Mouse (Mus musculus) MEL (cell line): ENCODE measurements around the gene Rbfox2. TPM values are rescaled to one million over a fixed set of nuclear protein-coding genes. Genes with fewer than 3 reads are reported as not detected.

Experiments used
- DNase-seq: peaks from one replicate; pipeline ENCODE4 v3.0.0; 2011; ENCODE audit warnings: low read depth, low spot score
- H3K27ac ChIP-seq: 2 replicates; pipeline ENCODE4 v1.5.1; 2012; ENCODE audit warnings: low read depth, mild to moderate bottlenecking, control low read depth, low read length, moderate library complexity; ENCODE audit not compliant: control insufficient read depth
- H3K27me3 ChIP-seq, 2 experiments: fragments of 150-350 bp in 1 of 2; sonication (generic) in 1 of 2; 2 replicates each; pipeline ENCODE4 v1.6.1; 2012; ENCODE audit warnings: low read length in 2 of 2, mild to moderate bottlenecking in 2 of 2, improper control_type of control experiment in 1 of 2, moderate library complexity in 1 of 2; ENCODE audit not compliant: insufficient read depth in 2 of 2, control insufficient read depth in 1 of 2
- H3K36me3 ChIP-seq, 2 experiments: 2 replicates each; pipeline ENCODE4 v1.6.1; 2012 to 2014; ENCODE audit warnings: low read length in 2 of 2, improper control_type of control experiment in 1 of 2, inconsistent platforms in 1 of 2, mild to moderate bottlenecking in 1 of 2; ENCODE audit not compliant: insufficient read depth in 2 of 2, control insufficient read depth in 1 of 2
- H3K4me1 ChIP-seq, 2 experiments: fragments of 150-350 bp in 1 of 2; sonication (generic) in 1 of 2; 2 replicates each; pipeline ENCODE4 v1.6.1; 2012; ENCODE audit warnings: low read length in 2 of 2, improper control_type of control experiment in 1 of 2, mild to moderate bottlenecking in 1 of 2; ENCODE audit not compliant: insufficient read depth in 2 of 2, control insufficient read depth in 1 of 2
- H3K4me3 ChIP-seq, 2 experiments: fragments of 150-350 bp in 1 of 2; sonication (generic) in 1 of 2; 2 replicates each; pipeline ENCODE4 v1.5.1; 2012; ENCODE audit warnings: low read depth in 2 of 2, low read length in 2 of 2, mild to moderate bottlenecking in 2 of 2, moderate library complexity in 2 of 2, control low read depth in 1 of 2, improper control_type of control experiment in 1 of 2; ENCODE audit not compliant: control insufficient read depth in 1 of 2, insufficient read depth in 1 of 2
- H3K79me2 ChIP-seq: 2 replicates; pipeline ENCODE4 v1.6.1; 2012; ENCODE audit warnings: mild to moderate bottlenecking, low read length, moderate library complexity; ENCODE audit not compliant: control insufficient read depth, poor library complexity, insufficient read depth
- H3K9ac ChIP-seq: 2 replicates; pipeline ENCODE4 v1.6.1; 2012; ENCODE audit warnings: low read depth, mild to moderate bottlenecking, control low read depth, low read length, moderate library complexity; ENCODE audit not compliant: control insufficient read depth, poor library complexity, severe bottlenecking
- H3K9me3 ChIP-seq: fragments of 150-350 bp; sonication (generic); replicated peaks from 2 replicates; pipeline ENCODE4 v1.6.1; 2012; ENCODE audit warnings: mild to moderate bottlenecking, low read length, improper control_type of control experiment, moderate library complexity; ENCODE audit not compliant: insufficient read depth
- CHD2 ChIP-seq: IDR thresholded peaks from 2 replicates; pipeline ENCODE4 v1.6.1; 2011; ENCODE audit warnings: low read length, improper control_type of control experiment
- CTCF ChIP-seq, 3 experiments: IDR thresholded peaks in 2 of 3; conservative IDR thresholded peaks in 1 of 3; 2 replicates each; pipeline ENCODE4 v1.5.1; 2011 to 2012; ENCODE audit warnings: low read length in 3 of 3, low read depth in 2 of 3, mild to moderate bottlenecking in 2 of 3, improper control_type of control experiment in 1 of 3, inconsistent platforms in 1 of 3, mixed read lengths in 1 of 3, moderate library complexity in 1 of 3; ENCODE audit not compliant: control insufficient read depth in 1 of 3, insufficient read depth in 1 of 3, poor library complexity in 1 of 3, severe bottlenecking in 1 of 3
- ELF1 ChIP-seq: IDR thresholded peaks from 2 replicates; pipeline ENCODE4 v1.6.1; 2014; ENCODE audit warnings: low read depth, mild to moderate bottlenecking, inconsistent platforms, low read length, improper control_type of control experiment, moderate library complexity
- EP300 ChIP-seq, 2 experiments: IDR thresholded peaks; 2 replicates each; pipeline ENCODE4 v1.6.1; 2011; ENCODE audit warnings: improper control_type of control experiment in 2 of 2, low read length in 2 of 2, low read depth in 1 of 2, mild to moderate bottlenecking in 1 of 2
- ETS1 ChIP-seq: IDR thresholded peaks from 2 replicates; pipeline ENCODE4 v1.6.1; 2012; ENCODE audit warnings: low read depth, mild to moderate bottlenecking, inconsistent platforms, low read length, improper control_type of control experiment, moderate library complexity
- GATA1 ChIP-seq: IDR thresholded peaks from 2 replicates; pipeline ENCODE4 v1.6.1; 2011; ENCODE audit warnings: low read depth, low read length, improper control_type of control experiment
- KAT2A ChIP-seq: conservative IDR thresholded peaks from 2 replicates; pipeline ENCODE4 v1.6.1; 2012; ENCODE audit warnings: low read depth, low read length, improper control_type of control experiment, inconsistent platforms
- MAFK ChIP-seq: IDR thresholded peaks from 2 replicates; pipeline ENCODE4 v1.6.1; 2011; ENCODE audit warnings: low read depth, mild to moderate bottlenecking, low read length, improper control_type of control experiment, borderline replicate concordance
- MAZ ChIP-seq: IDR thresholded peaks from 2 replicates; pipeline ENCODE4 v1.6.1; 2012; ENCODE audit warnings: low read depth, mild to moderate bottlenecking, inconsistent platforms, low read length, improper control_type of control experiment
- MYC ChIP-seq: IDR thresholded peaks from 2 replicates; pipeline ENCODE4 v1.6.1; 2011; ENCODE audit warnings: low read depth, mild to moderate bottlenecking, low read length, improper control_type of control experiment, moderate library complexity
- NELFE ChIP-seq: IDR thresholded peaks from 2 replicates; pipeline ENCODE4 v1.6.1; 2011; ENCODE audit warnings: low read depth, low read length, improper control_type of control experiment
- POLR2AphosphoS5 ChIP-seq: IDR thresholded peaks from 2 replicates; pipeline ENCODE4 v1.6.1; 2012; ENCODE audit warnings: low read depth, borderline replicate concordance, mild to moderate bottlenecking, inconsistent platforms, low read length, moderate library complexity, mixed read lengths
- RAD21 ChIP-seq: IDR thresholded peaks from 2 replicates; pipeline ENCODE4 v1.6.1; 2011; ENCODE audit warnings: mild to moderate bottlenecking, low read depth, low read length, improper control_type of control experiment
- RCOR1 ChIP-seq: IDR thresholded peaks from 2 replicates; pipeline ENCODE4 v1.6.1; 2012; ENCODE audit warnings: low read depth, mild to moderate bottlenecking, inconsistent platforms, low read length, improper control_type of control experiment
- SIN3A ChIP-seq: IDR thresholded peaks from 2 replicates; pipeline ENCODE4 v1.6.1; 2012; ENCODE audit warnings: low read length, improper control_type of control experiment, inconsistent platforms
- SMC3 ChIP-seq: IDR thresholded peaks from 2 replicates; pipeline ENCODE4 v1.6.1; 2011; ENCODE audit warnings: low read depth, low read length, improper control_type of control experiment
- TAL1 ChIP-seq: IDR thresholded peaks from 2 replicates; pipeline ENCODE4 v1.6.1; 2012; ENCODE audit warnings: mild to moderate bottlenecking, inconsistent platforms, low read length, moderate library complexity, mixed read lengths
- TBP ChIP-seq: IDR thresholded peaks from 2 replicates; pipeline ENCODE4 v1.8.0; 2011; ENCODE audit warnings: low read depth, low read length, improper control_type of control experiment
- TCF12 ChIP-seq: IDR thresholded peaks from 2 replicates; pipeline ENCODE4 v1.6.1; 2014; ENCODE audit warnings: low read depth, mild to moderate bottlenecking, inconsistent platforms, low read length, improper control_type of control experiment, moderate library complexity
- USF2 ChIP-seq, 2 experiments: IDR thresholded peaks; 2 replicates each; pipeline ENCODE4 v1.6.1; 2011 to 2012; ENCODE audit warnings: improper control_type of control experiment in 2 of 2, low read length in 2 of 2, borderline replicate concordance in 1 of 2, inconsistent platforms in 1 of 2, low read depth in 1 of 2, mild to moderate bottlenecking in 1 of 2; ENCODE audit not compliant: insufficient read depth in 1 of 2
- polyA plus RNA-seq, 2 experiments: library from polyadenylated mRNA; stranded (reverse) in 1 of 2; unstranded in 1 of 2; fragments of >175 nt in 1 of 2; fragments of >200 nt in 1 of 2; gene quantifications; 2 replicates each; pipeline versions ENCODE4 v1.2.1 to v1.2.4; 2012; ENCODE audit warnings: low replicate concordance in 2 of 2, low read depth in 1 of 2; ENCODE audit not compliant: insufficient read length in 2 of 2, insufficient read depth in 1 of 2, missing spikeins in 1 of 2
- total RNA-seq: library from RNA; depleted of rRNA; stranded (reverse); fragments of 300-350 nt; gene quantifications from 2 replicates; pipeline ENCODE4 v1.2.3, GENCODE M21; 2012

The Rbfox2 gene
- total and polyA plus RNA-seq, 3 experiments: 3.4 to 6.0 TPM; not detected in 1

DNA sequence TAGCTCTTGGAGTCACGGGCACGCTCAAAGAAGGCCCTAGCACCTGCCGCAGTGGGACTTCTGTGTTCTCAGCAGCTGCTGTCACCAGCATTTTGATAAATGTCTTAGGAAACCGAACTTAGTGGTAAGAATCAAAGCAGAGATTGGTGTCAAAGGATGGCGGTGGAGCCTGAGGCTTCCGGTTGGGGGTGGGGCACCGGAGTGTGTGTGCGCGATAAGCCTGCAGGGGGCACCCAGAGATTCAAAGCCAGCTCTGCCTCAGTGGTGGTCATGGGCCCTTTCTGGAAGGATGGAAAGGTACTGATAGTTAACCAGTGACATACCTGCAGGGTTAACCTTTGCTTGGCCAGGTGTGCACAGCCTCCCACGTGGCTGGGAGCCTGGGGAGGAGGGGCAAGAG is 235.3 kb downstream of the Rbfox2 start:
- Histone ChIP-seq H3K27me3 (no peaks in the 10 kb centered on the region; a peak in 1 of 4 replicates), H3K79me2 (no peaks in the 10 kb centered on the region), H3K4me1 (peaks cover 0 to 9% of the 10 kb centered on the region in 2 experiments; a peak in 2 of 4 replicates), H3K9me3 (no peaks in the 10 kb centered on the region), H3K36me3 (no peaks in the 10 kb centered on the region; a peak in 1 of 4 replicates), H3K9ac (no peak overlapping the region), H3K4me3 (no peak overlapping the region), H3K27ac (no peak overlapping the region)
- TF ChIP-seq SMC3 (peak; percentile 33; the same call in 1 of the 2 replicates), CTCF (IDR thresholded peaks at IDR 0.05 in 2 of 3, conservative IDR thresholded peaks at IDR 0.05 in 1 of 3; ENCODE audit: control insufficient read depth in 1 of 3, insufficient read depth in 1 of 3, low read depth in 2 of 3, low read length in 3 of 3, poor library complexity in 1 of 3, severe bottlenecking in 1 of 3) (peak in 2 of 3 experiments; percentile 32 to 35; a peak in 3 of 6 replicates), ETS1 (peak; percentile 30; the same call in 1 of the 2 replicates), TBP (no peak), GATA1 (0 out of 2 replicates have a peak, but pooled peaks have one; percentile 32), NELFE (no peak), SIN3A (no peak), MAFK (peak; percentile 22; the same call in 1 of the 2 replicates), TAL1 (peak; percentile 53), RAD21 (no peak), RCOR1 (peak; percentile 97), TCF12 (peak; percentile 70), EP300 (IDR thresholded peaks at IDR 0.05; ENCODE audit: low read depth in 1 of 2, low read length in 2 of 2) (peak; percentile 23 to 69; a peak in 2 of 4 replicates)
- peak; percentile 63 for DNase-seq

DNA sequence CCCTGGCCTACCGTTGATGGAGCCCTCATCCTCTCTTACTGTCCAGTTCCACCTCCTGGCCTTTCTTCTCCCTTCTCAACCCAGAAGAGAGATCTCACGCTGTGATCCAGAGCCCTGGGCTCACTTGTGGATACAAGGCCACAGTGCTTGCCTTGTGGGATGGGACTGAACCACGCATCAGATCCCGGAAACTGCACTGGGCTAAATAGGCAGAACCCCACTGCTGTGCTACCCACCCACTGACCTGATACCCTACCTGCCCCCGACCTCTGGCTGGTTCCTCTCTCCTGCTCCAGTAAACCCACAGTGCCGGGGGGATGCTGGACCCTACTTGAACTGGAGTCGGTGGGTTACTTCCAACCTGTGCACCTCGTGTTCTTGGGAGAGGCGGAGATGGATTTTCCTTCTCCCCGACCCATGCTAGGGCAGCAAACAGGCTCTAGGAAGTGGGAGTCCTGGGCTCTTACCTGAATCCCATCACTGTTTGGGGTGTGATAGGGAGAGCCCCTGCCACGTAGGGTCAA is 236.0 kb downstream of the Rbfox2 start:
- Histone ChIP-seq H3K4me3 (no peak overlapping the region), H3K4me1 (peaks cover 0 to 9% of the 10 kb centered on the region in 2 experiments; a peak in 2 of 4 replicates), H3K9ac (no peak overlapping the region), H3K27ac (no peak overlapping the region), H3K27me3 (no peaks in the 10 kb centered on the region; a peak in 1 of 4 replicates), H3K79me2 (no peaks in the 10 kb centered on the region), H3K36me3 (no peaks in the 10 kb centered on the region; a peak in 1 of 4 replicates), H3K9me3 (no peaks in the 10 kb centered on the region)
- DNase-seq: no peak
- TF ChIP-seq KAT2A (no peak), MAZ (no peak), ELF1 (no peak), USF2 (IDR thresholded peaks at IDR 0.05; ENCODE audit: borderline replicate concordance in 1 of 2, insufficient read depth in 1 of 2, low read depth in 1 of 2, low read length in 2 of 2) (no peak), POLR2AphosphoS5 (no peak), CHD2 (no peak), MAFK (no peak), MYC (no peak), RCOR1 (no peak)
